Mouse (Mus musculus) kidney, embryonic 16.5 days (tissue): Measurements from ENCODE around the gene Hmcn1. TPM values are rescaled to one million over a fixed set of nuclear protein-coding genes. Genes with fewer than 3 reads are reported as not detected.

Experiments used
- ATAC-seq: fragments of 200-750 bp; cut with Nextera tagmentation; 2 replicates; pipeline ENCODE4 v1.8.0; 2017; ENCODE audit warnings: moderate TSS enrichment; ENCODE audit not compliant: low FRiP score, low TSS enrichment
- H3K27ac ChIP-seq: fragments of 300-500 bp; sonication (generic); 2 replicates; pipeline ENCODE4 v1.5.1; 2014; ENCODE audit warnings: low read length
- H3K27me3 ChIP-seq: fragments of 300-500 bp; sonication (generic); 2 replicates; pipeline ENCODE4 v1.6.1; 2014; ENCODE audit warnings: low read length, control low read depth, mixed read lengths; ENCODE audit not compliant: insufficient read depth
- H3K36me3 ChIP-seq: fragments of 300-500 bp; sonication (generic); 2 replicates; pipeline ENCODE4 v1.6.1; 2014; ENCODE audit warnings: low read length, control low read depth, mixed read lengths; ENCODE audit not compliant: insufficient read depth
- H3K4me1 ChIP-seq: fragments of 300-500 bp; sonication (generic); 2 replicates; pipeline ENCODE4 v1.6.1; 2014; ENCODE audit warnings: low read length, control low read depth, mixed read lengths; ENCODE audit not compliant: insufficient read depth
- H3K4me2 ChIP-seq: fragments of 300-500 bp; sonication (generic); replicated peaks from 2 replicates; pipeline ENCODE4 v1.6.1; 2014; ENCODE audit warnings: low read depth, low read length
- H3K4me3 ChIP-seq: fragments of 300-500 bp; sonication (generic); 2 replicates; pipeline ENCODE4 v1.5.1; 2014; ENCODE audit warnings: mild to moderate bottlenecking, low read length
- H3K9ac ChIP-seq: fragments of 300-500 bp; sonication (generic); replicated peaks from 2 replicates; pipeline ENCODE4 v1.6.1; 2014; ENCODE audit warnings: low read length
- H3K9me3 ChIP-seq: fragments of 300-500 bp; sonication (generic); 2 replicates; pipeline ENCODE4 v1.6.1; 2016; ENCODE audit warnings: low read length, control low read depth
- WGBS: fragments of 180-500 bp; shearing (Covaris S2); extraction: QIAGEN DNeasy Blood & Tissue Kit; methylation state at CpG from one replicate; pipeline ENCODE4 v1.1.7; 2014; 5-methylcytosine and 5-hydroxymethylcytosine counted together
- polyA plus RNA-seq: library from polyadenylated mRNA; unstranded; fragments of >200 nt; fragmentation: Nextera tagmentation; extraction: Ambion mirVana; gene quantifications from 2 replicates; pipeline ENCODE4 v1.2.1, GENCODE M21; 2015

The Hmcn1 gene
- polyA plus RNA-seq, 1 experiment from 2014 or later = 21.9 TPM

- no peak overlapping the region for H3K4me3 ChIP-seq
- peaks cover 5% of the 10 kb centered on the region; the same call in 1 of the 2 replicates for H3K4me1 ChIP-seq
- H3K4me2 ChIP-seq = no peak overlapping the region
- no peaks in the 10 kb centered on the region for H3K36me3 ChIP-seq
- H3K27me3 ChIP-seq = no peaks in the 10 kb centered on the region
- H3K9me3 ChIP-seq = no peaks in the 10 kb centered on the region
- H3K27ac ChIP-seq = no peak overlapping the region
- WGBS = 78% methylated on average over 10 of the region's 10 CpGs
- no peak for ATAC-seq
- no peak overlapping the region for H3K9ac ChIP-seq
Measured at GRCm38 (mm10) chr1:151031581-151031980, 38.3 kb upstream of the Hmcn1 start.

- Histone ChIP-seq H3K9me3 (no peaks in the 10 kb centered on the region), H3K4me1 (peaks cover 5% of the 10 kb centered on the region; the same call in 1 of the 2 replicates), H3K9ac (no peak overlapping the region), H3K36me3 (no peaks in the 10 kb centered on the region), H3K27me3 (no peaks in the 10 kb centered on the region), H3K4me3 (no peak overlapping the region), H3K27ac (no peak overlapping the region), H3K4me2 (no peak overlapping the region)
- ATAC-seq = no peak
- WGBS = 76% methylated on average over 8 of the region's 8 CpGs
Measured at GRCm38 (mm10) chr1:151031086-151031485, 37.9 kb upstream of the Hmcn1 start.

DNA sequence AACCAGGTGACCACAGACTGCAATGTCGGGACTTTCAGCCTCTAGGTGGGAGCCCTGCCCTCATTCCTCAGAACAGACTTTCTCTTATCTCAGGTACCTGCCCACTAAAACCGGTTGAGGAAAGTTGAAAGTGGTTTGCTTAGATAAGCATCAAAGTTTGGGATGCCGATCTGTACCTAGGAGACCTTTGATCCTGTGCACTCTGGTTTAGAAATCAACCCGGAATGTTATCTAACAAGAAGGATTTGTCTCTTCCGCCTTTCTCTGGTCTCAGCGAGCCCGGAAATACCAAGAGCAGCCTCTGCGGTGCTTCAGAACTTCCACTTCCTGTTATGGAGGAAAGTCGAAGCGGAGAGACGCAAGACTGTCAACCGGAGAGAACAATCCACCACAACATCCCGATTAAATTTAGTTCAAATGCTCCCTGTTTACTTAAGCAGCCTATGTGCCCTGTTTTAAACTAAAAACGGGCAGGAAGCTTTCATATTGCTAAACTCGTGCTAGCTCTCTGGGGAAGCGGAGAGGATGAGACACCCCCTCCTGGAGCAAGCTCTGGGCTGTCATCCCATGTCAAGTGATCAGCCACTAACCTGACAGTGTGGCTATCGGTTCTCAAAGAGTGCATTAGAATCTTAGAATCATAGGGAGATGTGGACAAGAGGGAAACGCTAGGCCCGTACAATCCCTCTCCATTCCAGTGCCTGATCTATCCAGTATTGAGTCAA, 32.0 kb upstream of the Hmcn1 start:
- WGBS = 71% methylated on average over 19 of the region's 19 CpGs
- H3K36me3 ChIP-seq = no peaks in the 10 kb centered on the region
- no peaks in the 10 kb centered on the region for H3K4me1 ChIP-seq
- H3K27ac ChIP-seq = peak overlapping the region; percentile 68; the same call in 1 of the 2 replicates
- ATAC-seq = no peak
- no peak overlapping the region for H3K4me3 ChIP-seq
- H3K9ac ChIP-seq = no peak overlapping the region
- H3K9me3 ChIP-seq = no peaks in the 10 kb centered on the region
- no peak overlapping the region for H3K4me2 ChIP-seq
- no peaks in the 10 kb centered on the region for H3K27me3 ChIP-seq

GRCm38 (mm10) chr1:151019273-151019890, 26.1 kb upstream of the Hmcn1 start:
- Histone ChIP-seq H3K27ac (no peak overlapping the region), H3K4me1 (no peaks in the 10 kb centered on the region), H3K4me3 (no peak overlapping the region), H3K9ac (no peak overlapping the region), H3K27me3 (no peaks in the 10 kb centered on the region), H3K9me3 (no peaks in the 10 kb centered on the region), H3K4me2 (no peak overlapping the region), H3K36me3 (no peaks in the 10 kb centered on the region)
- no peak for ATAC-seq
- WGBS = 88% methylated on average over 2 of the region's 2 CpGs

GRCm38 (mm10) chr1:151011056-151011455, 17.8 kb upstream of the Hmcn1 start:
- WGBS = 31% methylated on average over 7 of the region's 7 CpGs

GRCm38 (mm10) chr1:151009115-151009797, 16.0 kb upstream of the Hmcn1 start:
- H3K9ac ChIP-seq = no peak overlapping the region
- WGBS = 25% methylated on average over 6 of the region's 6 CpGs
- no peaks in the 10 kb centered on the region; the same call in 1 of the 2 replicates for H3K27me3 ChIP-seq
- H3K4me2 ChIP-seq = no peak overlapping the region
- ATAC-seq = no peak
- H3K27ac ChIP-seq = no peak overlapping the region
- no peak overlapping the region for H3K4me3 ChIP-seq
- no peaks in the 10 kb centered on the region for H3K9me3 ChIP-seq
- no peaks in the 10 kb centered on the region for H3K36me3 ChIP-seq
- peaks cover 18% of the 10 kb centered on the region for H3K4me1 ChIP-seq

More at GRCm38 (mm10) chr1:151011056-151011455, 17.8 kb upstream of the Hmcn1 start:
- Histone ChIP-seq H3K4me2 (no peak overlapping the region), H3K36me3 (no peaks in the 10 kb centered on the region), H3K9ac (no peak overlapping the region), H3K9me3 (no peaks in the 10 kb centered on the region), H3K4me1 (peaks cover 8% of the 10 kb centered on the region), H3K4me3 (no peak overlapping the region), H3K27me3 (no peaks in the 10 kb centered on the region; the same call in 1 of the 2 replicates), H3K27ac (no peak overlapping the region)
- ATAC-seq = 0 out of 2 replicates have a peak, but pooled peaks have one; percentile 28

DNA sequence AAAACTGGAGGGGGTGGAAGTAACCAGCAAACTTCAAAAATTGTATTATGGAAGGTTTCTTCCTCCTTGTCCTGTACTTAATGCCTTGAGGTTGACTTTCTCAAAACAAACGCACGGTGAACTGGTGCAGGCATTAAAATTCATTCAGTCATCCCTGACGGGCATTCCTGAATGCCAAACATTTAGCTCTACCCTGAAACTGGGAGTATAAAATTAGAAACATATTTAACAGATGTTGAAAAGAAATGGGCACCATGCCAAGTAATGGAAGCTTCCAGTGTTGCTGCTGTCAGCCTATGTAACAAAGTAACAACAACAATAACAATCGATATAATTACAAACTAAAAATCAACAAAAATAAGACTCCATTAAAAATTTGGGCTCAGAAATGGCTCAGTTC, 14.5 kb upstream of the Hmcn1 start:
- H3K4me3 ChIP-seq = no peak overlapping the region
- 0 out of 2 replicates have a peak overlapping the region, but pooled peaks have one; percentile 30 for H3K27ac ChIP-seq
- ATAC-seq = no peak
- H3K4me1 ChIP-seq = peaks cover 23% of the 10 kb centered on the region
- no peaks in the 10 kb centered on the region for H3K9me3 ChIP-seq
- no peak overlapping the region for H3K9ac ChIP-seq
- no peak overlapping the region for H3K4me2 ChIP-seq
- WGBS = 41% methylated on average over 4 of the region's 4 CpGs
- no peaks in the 10 kb centered on the region for H3K36me3 ChIP-seq
- H3K27me3 ChIP-seq = no peaks in the 10 kb centered on the region; the same call in 1 of the 2 replicates

DNA sequence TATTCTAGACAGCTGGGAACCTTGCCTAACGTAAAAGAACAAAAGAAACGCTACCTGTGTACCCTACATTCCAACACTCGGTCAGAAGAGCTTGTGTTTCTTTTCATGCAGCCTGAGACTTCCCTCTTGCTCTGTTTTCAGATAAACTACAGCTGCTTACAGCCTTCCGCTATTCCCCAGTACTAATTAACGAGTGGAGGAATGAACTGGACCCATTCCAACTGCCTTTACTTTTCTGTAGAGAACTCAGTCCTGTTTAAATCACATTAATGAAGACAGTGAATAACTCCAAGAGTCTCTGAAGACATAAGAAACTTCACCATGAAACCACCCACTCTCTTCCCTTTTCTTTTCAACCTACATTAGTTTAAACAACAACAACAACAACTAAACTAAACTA, 10.8 kb upstream of the Hmcn1 start:
- Histone ChIP-seq H3K4me1 (peaks cover 28% of the 10 kb centered on the region), H3K27me3 (no peaks in the 10 kb centered on the region), H3K36me3 (no peaks in the 10 kb centered on the region), H3K9ac (0 out of 2 replicates have a peak overlapping the region, but pooled peaks have one; percentile 32), H3K4me3 (no peak overlapping the region), H3K9me3 (no peaks in the 10 kb centered on the region), H3K27ac (peak overlapping the region; percentile 78), H3K4me2 (peak overlapping the region; percentile 24; the same call in 1 of the 2 replicates)
- 37% methylated on average over 5 of the region's 5 CpGs for WGBS
- ATAC-seq = peak; percentile 67; the same call in 1 of the 2 replicates

- Histone ChIP-seq H3K4me3 (no peak overlapping the region), H3K4me1 (peaks cover 20% of the 10 kb centered on the region; the same call in 1 of the 2 replicates), H3K9ac (no peak overlapping the region), H3K4me2 (no peak overlapping the region), H3K27ac (no peak overlapping the region), H3K36me3 (no peaks in the 10 kb centered on the region), H3K9me3 (no peaks in the 10 kb centered on the region), H3K27me3 (no peaks in the 10 kb centered on the region)
- no peak for ATAC-seq
- WGBS = 75% methylated on average over 8 of the region's 8 CpGs
Measured at GRCm38 (mm10) chr1:151001868-151002428, 8.7 kb upstream of the Hmcn1 start.
